Mouse (Mus musculus) testis, adult 2 months (tissue): ENCODE results near the gene P4htm.

Experiments
- CTCF ChIP-seq: fragments of 200-500 bp; IDR thresholded peaks from 2 replicates; pipeline ENCODE4 v1.5.1; 2012; ENCODE audit warnings: low read depth, mild to moderate bottlenecking, inconsistent platforms, low read length, moderate library complexity; ENCODE audit not compliant: control insufficient read depth, insufficient read depth, insufficient replicate concordance
- POLR2A ChIP-seq: fragments of 200-500 bp; IDR thresholded peaks from 2 replicates; pipeline ENCODE4 v1.6.1; 2012; ENCODE audit warnings: low read depth, mild to moderate bottlenecking, inconsistent platforms, low read length, moderate library complexity; ENCODE audit not compliant: control insufficient read depth

GRCm38 (mm10) chr9:108540846-108541245 lies 56.6 kb downstream of the P4htm start:
- TF ChIP-seq CTCF (no peak), POLR2A (no peak)
